Mouse (Mus musculus): Measurements from ENCODE around the gene Tmem56. TPM values are rescaled to one million over a fixed set of nuclear protein-coding genes. Genes with fewer than 3 reads are reported as not detected.
A peak's percentile ranks its signal among the peaks of the same experiment; 100 is the strongest.

The Tmem56 gene
- polyA plus RNA-seq, 1 experiment from 2014 or later: 3.3 TPM

DNA sequence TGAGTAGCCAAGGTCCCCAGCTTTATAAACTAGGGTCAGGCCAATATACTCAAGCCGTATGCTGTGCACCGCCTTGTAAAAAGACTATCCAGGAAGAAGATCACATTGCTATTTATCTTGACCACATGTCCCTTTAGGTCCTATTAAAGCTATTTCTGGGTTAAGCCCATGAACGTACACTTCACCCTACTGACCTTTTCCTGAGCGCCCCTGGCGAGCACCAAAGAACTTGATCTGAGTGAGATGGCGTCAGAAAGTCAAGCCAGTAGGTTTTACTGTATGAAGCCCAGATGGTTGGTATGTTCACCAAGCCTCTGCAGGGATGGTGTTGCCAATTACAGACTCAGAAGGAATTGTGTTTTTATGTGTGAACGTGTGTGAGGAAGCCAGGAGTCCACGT, 26.8 kb downstream of the Tmem56 start:
- Histone ChIP-seq H3K4me2 (replicated peaks) (no peak overlapping the region), H3K27me3 (no peaks in the 10 kb centered on the region; the same call in 1 of the 2 replicates), H3K27ac (replicated peaks) (no peak overlapping the region), H3K4me3 (no peak overlapping the region), H3K36me3 (no peaks in the 10 kb centered on the region), H3K4me1 (peaks cover 3% of the 10 kb centered on the region; the same call in 1 of the 2 replicates), H3K9ac (replicated peaks) (no peak overlapping the region), H3K9me3 (no peaks in the 10 kb centered on the region)
- 88% methylated on average over 8 of the region's 8 CpGs for WGBS
- ATAC-seq (replicated peaks): no peak

DNA sequence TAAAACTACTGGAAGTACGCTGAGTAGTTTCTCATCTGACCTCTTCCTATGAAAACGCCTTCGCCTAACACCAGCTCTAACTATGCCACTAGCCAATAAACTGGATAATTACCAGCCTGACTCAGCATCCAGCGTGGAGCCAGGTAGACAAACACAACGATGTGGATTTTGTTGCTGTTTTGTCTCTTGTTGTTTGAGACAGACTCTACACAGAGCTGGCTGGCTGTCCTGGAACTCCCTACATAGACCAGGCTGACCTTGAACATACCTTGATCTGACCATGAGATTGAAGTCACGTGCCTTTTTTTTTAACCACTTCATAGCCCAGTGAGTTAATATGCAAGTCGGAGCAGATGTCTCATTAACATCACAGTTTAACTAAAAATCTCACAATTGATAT, 27.4 kb downstream of the Tmem56 start:
- Histone ChIP-seq H3K9me3 (no peaks in the 10 kb centered on the region), H3K4me3 (no peak overlapping the region), H3K27me3 (no peaks in the 10 kb centered on the region), H3K36me3 (no peaks in the 10 kb centered on the region), H3K4me2 (replicated peaks) (no peak overlapping the region), H3K27ac (replicated peaks) (no peak overlapping the region), H3K4me1 (peaks cover 9% of the 10 kb centered on the region; the same call in 1 of the 2 replicates), H3K9ac (replicated peaks) (no peak overlapping the region)
- 89% methylated on average over 7 of the region's 7 CpGs for WGBS
- no peak for ATAC-seq (replicated peaks)

DNA sequence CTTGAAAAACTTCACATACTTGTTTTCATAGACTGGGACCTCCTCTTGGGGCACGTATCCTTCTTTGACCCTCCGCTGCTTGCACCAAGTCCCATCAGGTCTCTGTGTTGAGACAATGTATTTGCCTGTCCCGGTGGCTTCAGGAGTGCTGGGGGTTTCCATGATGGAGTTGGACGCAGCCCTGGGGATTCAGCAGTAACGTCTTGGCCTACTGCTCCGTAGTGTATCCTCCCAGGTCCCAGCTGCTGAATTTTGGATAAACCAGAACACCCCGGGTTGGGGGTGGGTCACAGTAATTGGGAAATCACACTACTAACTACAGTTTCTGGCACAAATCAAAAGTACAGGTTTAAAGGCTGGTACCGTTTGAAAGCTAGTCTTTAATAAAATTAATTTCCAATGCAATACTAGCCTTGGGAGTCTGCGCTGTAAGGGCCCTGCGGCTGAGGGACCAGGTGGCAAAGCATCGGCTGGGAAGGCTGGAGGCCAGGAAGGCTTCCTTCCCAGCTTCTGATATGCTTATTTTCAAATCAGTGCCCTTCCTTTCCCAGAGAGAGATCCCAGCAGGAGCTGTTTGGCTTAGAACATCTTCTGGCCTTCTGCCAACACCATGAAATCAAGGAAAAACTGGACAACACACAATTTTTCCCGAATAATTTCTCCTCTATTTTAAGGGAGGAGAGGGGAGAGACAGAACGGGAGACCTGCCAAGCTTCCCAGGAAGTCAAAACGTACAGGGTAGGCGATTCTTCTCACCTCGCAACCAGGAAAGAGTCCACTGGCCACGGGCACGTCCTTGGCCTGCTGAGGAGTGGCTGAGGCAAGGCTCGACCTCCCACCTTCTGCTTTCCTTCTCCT, 32.1 kb downstream of the Tmem56 start:
- Histone ChIP-seq H3K27me3 (no peaks in the 10 kb centered on the region), H3K27ac (replicated peaks) (peak overlapping the region; percentile 20; the same call in 1 of the 2 replicates), H3K9me3 (no peaks in the 10 kb centered on the region), H3K4me3 (no peak overlapping the region), H3K36me3 (no peaks in the 10 kb centered on the region), H3K9ac (replicated peaks) (no peak overlapping the region), H3K4me1 (peaks cover 10% of the 10 kb centered on the region; the same call in 1 of the 2 replicates), H3K4me2 (replicated peaks) (no peak overlapping the region)
- 0 out of 2 replicates have a peak, but pooled peaks have one; percentile 35 for ATAC-seq (replicated peaks)
- WGBS: 69% methylated on average over 19 of the region's 19 CpGs

DNA sequence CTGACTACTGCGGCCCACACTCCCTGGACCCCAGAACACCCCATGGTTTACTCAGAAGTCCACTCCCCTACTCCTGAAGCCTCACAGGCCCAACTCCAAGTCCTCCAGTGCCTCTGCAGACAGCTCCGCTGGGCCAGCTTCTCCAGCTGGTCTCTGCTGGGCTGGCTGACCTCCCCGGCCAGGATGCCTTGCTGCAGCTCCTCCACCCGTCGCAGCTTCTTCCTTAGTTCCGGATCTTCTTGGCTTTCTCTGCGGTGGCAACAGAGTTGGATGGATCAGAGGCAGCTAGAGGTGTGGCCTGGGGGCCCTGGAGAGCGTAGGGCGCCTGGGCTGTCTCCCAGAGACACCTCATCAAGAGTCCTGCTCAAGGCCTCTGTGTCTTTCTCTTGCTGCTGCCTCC, 32.9 kb downstream of the Tmem56 start:
- H3K27ac ChIP-seq (replicated peaks): no peak overlapping the region
- no peak overlapping the region for H3K4me3 ChIP-seq
- ATAC-seq (replicated peaks): no peak
- H3K4me1 ChIP-seq: peaks cover 10% of the 10 kb centered on the region; the same call in 1 of the 2 replicates
- no peaks in the 10 kb centered on the region for H3K36me3 ChIP-seq
- no peaks in the 10 kb centered on the region for H3K27me3 ChIP-seq
- no peak overlapping the region for H3K9ac ChIP-seq (replicated peaks)
- WGBS: 95% methylated on average over 9 of the region's 9 CpGs
- H3K4me2 ChIP-seq (replicated peaks): no peak overlapping the region
- H3K9me3 ChIP-seq: no peaks in the 10 kb centered on the region

DNA sequence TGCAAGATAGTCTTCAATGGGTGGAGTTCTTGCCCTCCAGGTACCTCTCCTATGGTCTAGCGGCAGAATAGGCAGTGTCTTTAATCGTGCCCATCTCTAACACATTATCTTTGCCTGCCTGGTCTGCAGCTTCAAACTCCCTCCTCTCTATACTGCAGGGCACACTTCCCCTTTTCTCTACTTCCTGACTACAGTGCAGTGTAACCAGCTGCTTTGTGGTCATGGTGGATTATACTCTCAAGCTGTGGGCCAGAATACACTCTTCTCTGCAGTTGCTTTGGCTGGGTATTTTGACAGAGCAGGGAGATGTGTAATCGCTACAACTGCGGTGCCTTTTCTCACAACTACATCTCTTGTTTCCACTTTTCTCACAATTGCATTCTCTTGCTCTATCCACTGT, 40.0 kb downstream of the Tmem56 start:
- Histone ChIP-seq H3K27me3 (no peaks in the 10 kb centered on the region), H3K9me3 (no peaks in the 10 kb centered on the region), H3K36me3 (no peaks in the 10 kb centered on the region), H3K4me2 (replicated peaks) (no peak overlapping the region), H3K4me3 (no peak overlapping the region), H3K4me1 (peaks cover 13% of the 10 kb centered on the region), H3K27ac (replicated peaks) (no peak overlapping the region), H3K9ac (replicated peaks) (no peak overlapping the region)
- ATAC-seq (replicated peaks): no peak
- 91% methylated on average over 4 of the region's 4 CpGs for WGBS

DNA sequence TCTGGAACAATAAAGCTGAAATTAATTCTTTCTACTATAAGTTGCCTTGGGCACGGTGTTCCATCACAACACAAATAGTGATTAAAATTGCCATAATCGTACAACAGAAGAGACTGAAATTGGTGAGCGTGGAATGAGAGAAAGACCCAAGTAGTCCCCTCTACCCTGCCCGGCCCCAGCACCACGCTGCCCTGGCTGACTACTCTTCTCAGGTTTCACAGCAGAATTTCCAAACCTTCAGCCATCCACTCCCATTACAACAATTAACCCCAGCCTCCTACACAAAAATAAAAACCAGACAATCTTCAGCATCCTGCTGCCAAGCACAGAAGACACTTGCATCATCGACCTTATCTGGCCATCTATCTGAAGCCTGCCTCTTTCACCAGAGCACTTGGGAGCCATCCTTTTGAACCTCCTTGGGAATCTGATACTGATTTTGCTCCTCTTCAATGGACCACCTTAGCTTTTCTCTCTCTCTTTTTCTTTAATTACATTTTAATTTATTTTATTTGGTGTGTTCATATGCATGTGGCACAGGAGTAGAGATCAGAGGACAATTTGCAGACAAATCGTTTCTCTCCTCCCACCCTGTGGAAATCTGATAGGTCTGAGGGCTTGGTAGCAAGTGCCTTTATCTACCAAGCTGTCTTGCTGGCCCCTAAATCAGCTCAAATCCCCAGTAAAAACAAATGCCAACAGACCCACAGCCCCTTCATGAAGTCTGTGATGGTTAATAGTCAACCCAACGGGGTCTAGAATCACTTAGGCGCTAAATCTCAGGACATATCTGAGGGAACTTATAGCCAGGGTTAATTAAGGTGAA, 40.6 kb downstream of the Tmem56 start:
- 80% methylated on average over 9 of the region's 9 CpGs for WGBS

DNA sequence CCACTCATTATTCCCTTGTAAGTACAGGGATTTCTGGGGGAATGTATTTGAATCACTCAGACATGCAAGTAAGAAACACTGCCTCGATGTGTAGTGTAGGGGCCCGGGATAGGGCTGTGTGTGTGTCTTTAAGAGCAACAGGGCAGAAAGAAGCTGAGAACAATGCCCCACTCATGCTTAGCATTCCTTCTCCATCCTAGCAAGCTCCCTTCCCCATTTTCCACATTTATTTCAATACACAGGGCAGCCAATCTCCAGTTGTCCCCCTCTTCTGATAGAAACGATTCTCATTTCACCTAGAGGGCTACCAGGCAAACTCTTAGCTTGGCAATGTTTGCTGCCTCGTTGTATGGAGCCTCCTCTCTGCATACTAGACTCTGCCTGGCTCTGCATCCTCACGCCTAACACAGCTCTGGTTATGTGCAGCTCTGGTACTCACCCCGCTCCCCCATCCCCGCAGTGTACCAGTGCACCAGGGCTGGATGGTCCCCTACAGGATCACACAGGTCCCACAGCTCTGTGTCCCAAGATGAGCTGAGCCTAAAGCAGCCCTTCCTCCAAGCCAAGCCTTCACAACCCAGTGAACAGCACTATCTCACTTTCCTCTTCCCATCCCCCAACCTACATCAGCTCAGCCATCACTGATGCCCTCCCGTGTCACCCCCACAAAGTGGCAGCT, 42.4 kb downstream of the Tmem56 start:
- Histone ChIP-seq H3K27me3 (no peaks in the 10 kb centered on the region), H3K36me3 (no peaks in the 10 kb centered on the region), H3K4me1 (peaks cover 13% of the 10 kb centered on the region), H3K9me3 (no peaks in the 10 kb centered on the region), H3K4me2 (replicated peaks) (no peak overlapping the region), H3K4me3 (no peak overlapping the region), H3K9ac (replicated peaks) (no peak overlapping the region), H3K27ac (replicated peaks) (peak overlapping the region; percentile 56)
- peak; percentile 91 for ATAC-seq (replicated peaks)
- WGBS: 7% methylated on average over 8 of the region's 8 CpGs

More for the DNA sequence above, 40.6 kb downstream of the Tmem56 start:
- Histone ChIP-seq H3K4me2 (replicated peaks) (no peak overlapping the region), H3K4me1 (peaks cover 13% of the 10 kb centered on the region), H3K4me3 (no peak overlapping the region), H3K27me3 (no peaks in the 10 kb centered on the region), H3K9me3 (no peaks in the 10 kb centered on the region), H3K27ac (replicated peaks) (no peak overlapping the region), H3K36me3 (no peaks in the 10 kb centered on the region), H3K9ac (replicated peaks) (no peak overlapping the region)
- ATAC-seq (replicated peaks): no peak

DNA sequence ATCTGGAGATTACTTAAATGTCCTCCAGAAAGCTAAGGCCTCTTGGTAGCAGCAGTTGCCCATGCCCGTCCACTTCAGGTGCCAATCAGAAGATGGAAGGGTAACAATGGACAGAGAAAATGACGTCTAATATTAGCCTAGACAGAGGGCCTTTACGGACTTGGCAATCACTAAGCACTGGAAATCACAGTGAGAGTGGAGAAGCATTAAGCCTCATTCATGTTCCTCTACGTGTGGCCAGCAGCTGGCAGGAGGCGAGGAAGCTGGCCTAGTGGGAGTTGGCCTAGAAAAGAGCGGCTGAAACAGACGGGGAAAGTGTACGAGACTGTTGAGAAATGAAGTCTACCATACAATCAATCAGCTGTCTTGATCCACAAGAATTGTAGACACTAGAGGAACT, 43.8 kb downstream of the Tmem56 start:
- H3K27me3 ChIP-seq: no peaks in the 10 kb centered on the region
- no peak overlapping the region for H3K4me2 ChIP-seq (replicated peaks)
- no peaks in the 10 kb centered on the region for H3K36me3 ChIP-seq
- H3K4me3 ChIP-seq: no peak overlapping the region
- peaks cover 13% of the 10 kb centered on the region for H3K4me1 ChIP-seq
- WGBS: 29% methylated on average over 8 of the region's 8 CpGs
- no peak overlapping the region for H3K9ac ChIP-seq (replicated peaks)
- H3K27ac ChIP-seq (replicated peaks): 0 out of 2 replicates have a peak overlapping the region, but pooled peaks have one; percentile 6
- H3K9me3 ChIP-seq: no peaks in the 10 kb centered on the region
- no peak for ATAC-seq (replicated peaks)

DNA sequence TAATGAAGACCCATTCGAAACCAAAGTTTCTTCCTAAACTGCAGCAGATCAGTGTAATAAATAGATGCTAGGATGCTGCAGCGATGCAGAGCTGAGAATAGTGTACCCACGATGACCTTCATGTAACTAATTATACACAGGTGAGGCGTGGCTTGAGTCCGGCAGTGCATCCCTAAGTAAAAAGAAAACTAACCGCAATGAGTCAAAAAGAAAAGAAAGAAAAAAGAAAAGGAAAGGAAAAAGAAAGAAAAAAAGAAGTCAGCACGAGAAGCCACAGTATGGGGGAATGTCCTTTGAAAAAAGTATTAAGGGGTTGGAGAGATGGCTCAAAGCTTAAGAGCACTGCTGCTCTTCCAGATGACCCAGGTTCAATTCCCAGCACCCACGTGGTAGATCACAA, 58.1 kb downstream of the Tmem56 start:
- 86% methylated on average over 8 of the region's 8 CpGs for WGBS
- Histone ChIP-seq H3K4me1 (peaks cover 6% of the 10 kb centered on the region; the same call in 1 of the 2 replicates), H3K4me3 (no peak overlapping the region), H3K9ac (replicated peaks) (no peak overlapping the region), H3K9me3 (no peaks in the 10 kb centered on the region), H3K27ac (replicated peaks) (no peak overlapping the region), H3K4me2 (replicated peaks) (no peak overlapping the region), H3K36me3 (no peaks in the 10 kb centered on the region), H3K27me3 (no peaks in the 10 kb centered on the region)
- no peak for ATAC-seq (replicated peaks)

DNA sequence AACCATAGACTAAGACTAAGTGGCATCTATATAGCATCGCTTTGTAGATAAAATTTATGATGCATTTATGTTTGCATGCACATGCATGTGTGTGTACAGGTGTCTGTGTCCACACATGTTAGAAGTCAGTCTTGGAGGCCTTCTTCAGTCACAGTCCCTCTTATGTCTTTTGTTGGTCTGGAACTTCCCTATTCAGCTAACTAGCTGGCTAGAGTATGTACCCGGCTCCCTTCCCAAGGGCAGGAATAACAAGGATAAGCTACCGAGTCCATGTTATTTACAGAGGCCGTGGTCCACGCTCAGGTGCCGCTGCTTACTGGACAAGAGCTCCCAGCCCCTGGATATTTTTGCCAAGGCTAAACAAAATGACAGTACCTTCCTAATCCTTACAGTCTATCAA, 58.7 kb downstream of the Tmem56 start:
- peaks cover 6% of the 10 kb centered on the region; the same call in 1 of the 2 replicates for H3K4me1 ChIP-seq
- no peaks in the 10 kb centered on the region for H3K27me3 ChIP-seq
- no peak overlapping the region for H3K4me2 ChIP-seq (replicated peaks)
- no peak overlapping the region for H3K9ac ChIP-seq (replicated peaks)
- H3K9me3 ChIP-seq: no peaks in the 10 kb centered on the region
- no peaks in the 10 kb centered on the region for H3K36me3 ChIP-seq
- H3K27ac ChIP-seq (replicated peaks): no peak overlapping the region
- ATAC-seq (replicated peaks): no peak
- no peak overlapping the region for H3K4me3 ChIP-seq
- WGBS: 90% methylated on average over 6 of the region's 6 CpGs

DNA sequence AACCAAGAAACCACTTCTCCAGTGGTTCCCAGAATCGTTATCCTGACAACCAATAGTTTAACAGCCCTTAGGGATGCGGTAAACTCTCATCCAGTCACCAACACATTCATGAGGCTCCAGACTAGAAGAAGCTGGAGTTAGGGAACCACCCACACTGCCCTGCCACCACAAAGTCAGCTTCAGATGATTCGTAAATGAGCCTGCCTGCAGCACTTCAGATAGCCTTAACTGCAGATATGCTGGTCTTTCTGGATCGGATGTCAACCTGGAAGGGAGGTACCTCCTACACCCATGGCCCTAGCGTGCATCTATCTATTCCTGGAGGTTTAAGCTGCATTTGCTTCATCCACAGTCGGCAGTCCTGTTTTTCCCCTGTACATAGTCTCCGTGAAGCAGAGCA, 60.9 kb downstream of the Tmem56 start:
- Histone ChIP-seq H3K4me2 (replicated peaks) (no peak overlapping the region), H3K9ac (replicated peaks) (no peak overlapping the region), H3K4me3 (no peak overlapping the region), H3K9me3 (no peaks in the 10 kb centered on the region), H3K36me3 (no peaks in the 10 kb centered on the region), H3K27ac (replicated peaks) (no peak overlapping the region), H3K4me1 (no peaks in the 10 kb centered on the region; the same call in 1 of the 2 replicates), H3K27me3 (no peaks in the 10 kb centered on the region)
- ATAC-seq (replicated peaks): no peak
- 87% methylated on average over 7 of the region's 7 CpGs for WGBS

DNA sequence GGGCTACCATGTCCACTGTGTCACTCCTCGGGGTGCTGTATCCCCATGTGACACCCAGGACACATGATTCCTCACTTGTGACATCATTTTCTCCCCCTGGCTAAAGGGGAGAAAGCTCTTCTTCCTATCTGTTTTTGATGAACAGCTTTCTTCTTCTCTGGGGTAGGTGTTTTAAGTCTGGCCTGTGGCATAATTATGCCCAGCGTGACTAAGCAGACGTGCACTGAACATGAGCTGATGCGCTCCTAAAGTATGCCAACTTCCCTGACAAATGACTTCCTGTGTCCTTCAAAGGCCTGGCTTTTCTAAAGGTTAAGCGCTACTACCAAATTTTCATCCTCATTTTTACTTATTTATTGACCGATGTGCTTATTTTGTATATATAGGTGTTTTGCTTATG, 65.9 kb downstream of the Tmem56 start:
- Histone ChIP-seq H3K4me1 (peaks cover 3% of the 10 kb centered on the region; the same call in 1 of the 2 replicates), H3K4me3 (no peak overlapping the region), H3K4me2 (replicated peaks) (no peak overlapping the region), H3K9me3 (no peaks in the 10 kb centered on the region), H3K27ac (replicated peaks) (no peak overlapping the region), H3K27me3 (no peaks in the 10 kb centered on the region), H3K36me3 (no peaks in the 10 kb centered on the region), H3K9ac (replicated peaks) (no peak overlapping the region)
- whole genome bisulfite sequencing: 92% methylated on average over 6 of the region's 6 CpGs
- ATAC-seq (replicated peaks): no peak

Data from forebrain, embryonic 15.5 days (tissue).